19 mouse cellular contexts compared by ENCODE assay signal in genomic region chr2:146043640-146044039, GRCm38 (mm10).
"Had no signal": no experiment of that assay in that cellular context is flagged by ENCODE, and none has a peak within 500 bp of the region (broad histone marks: within the 10 kb centered on the region; RNA-seq: fewer than 3 reads in every experiment).

No protein-coding gene starts in this region.

- H3K27ac ChIP-seq: midbrain, embryonic 10.5 days; midbrain, embryonic 12.5 days; neural tube, embryonic 13.5 days; neural tube, embryonic 15.5 days had no signal

- ATAC-seq: midbrain, embryonic 16.5 days had no signal

- H3K27me3 ChIP-seq: neural tube, embryonic 15.5 days had no signal

- H3K4me2 ChIP-seq: lung, embryonic 14.5 days; midbrain, embryonic 12.5 days; neural tube, embryonic 13.5 days; neural tube, embryonic 15.5 days had no signal

- H3K9me3 ChIP-seq: midbrain, embryonic 10.5 days; midbrain, embryonic 12.5 days; neural tube, embryonic 13.5 days; neural tube, embryonic 15.5 days had no signal

- H3K36me3 ChIP-seq: midbrain, embryonic 10.5 days; midbrain, embryonic 12.5 days; neural tube, embryonic 13.5 days; neural tube, embryonic 15.5 days had no signal

- DNase-seq: lung, adult 18-20 months; lung, embryonic 14.5 days; lung, postnatal 10 days; lung, postnatal 4 days; midbrain, embryonic 14.5 days; retina, postnatal 1 day; right cerebral cortex, adult 18-20 months; right cerebral cortex, postnatal 25 days; right cerebral cortex, postnatal 4 days; spleen, adult 18-20 months; thymus, adult 2 months; thymus, postnatal 25 days; thymus, postnatal 4 days had no signal

- H3K4me3 ChIP-seq: midbrain, embryonic 10.5 days; midbrain, embryonic 12.5 days; myocyte; neural tube, embryonic 13.5 days; neural tube, embryonic 15.5 days had no signal

- H3K9ac ChIP-seq: lung, embryonic 14.5 days; midbrain, embryonic 12.5 days; neural tube, embryonic 13.5 days; neural tube, embryonic 15.5 days had no signal
